Mouse (Mus musculus): Measurements from ENCODE around the gene Fam20a.

DNA sequence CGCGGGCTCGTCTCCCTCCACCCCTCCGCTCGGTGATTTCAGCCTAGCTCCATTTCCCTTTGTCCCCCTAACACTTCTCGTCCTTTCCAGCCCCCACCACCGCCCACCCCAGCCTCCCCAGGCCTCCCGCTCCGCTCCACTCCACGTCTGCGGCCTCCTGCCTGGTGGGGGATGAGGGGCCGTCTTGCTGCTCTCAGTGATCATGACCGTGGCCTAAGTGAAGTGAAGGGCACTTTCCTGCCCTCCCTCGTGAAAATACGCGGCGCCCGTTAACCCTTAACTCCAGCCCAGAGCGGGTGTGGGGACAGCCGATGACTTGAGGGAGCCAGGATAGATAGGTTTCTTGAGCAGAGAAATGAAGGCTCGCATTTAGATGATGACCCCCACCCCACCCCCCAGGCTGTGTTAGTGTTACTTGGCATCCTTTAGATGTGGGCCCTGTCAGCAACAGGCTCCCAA lies 70.5 kb downstream of the Fam20a start:
- TF ChIP-seq CTCF (IDR thresholded peaks at IDR 0.05; ENCODE audit: low read depth, low read length): no peak
- TF ChIP-seq POLR2A (IDR thresholded peaks at IDR 0.05; ENCODE audit: extremely low read depth, insufficient read depth, low read length): no peak

Data from liver, adult 2 months (tissue).